ENCODE assay signal across 12 mouse cellular contexts in genomic region chrX:48031866-48032265, GRCm38 (mm10).
"Had no signal": no experiment of that assay in that cellular context is flagged by ENCODE, and none has a peak within 500 bp of the region (broad histone marks: within the 10 kb centered on the region; RNA-seq: fewer than 3 reads in every experiment).

No protein-coding gene starts in this region.

- DNase-seq: layer of hippocampus, adult 9-11 months; layer of hippocampus, postnatal 36 days; lung, adult 2 months; lung, postnatal 36 days; right cerebral cortex, adult 18-20 months; right cerebral cortex, postnatal 25 days; thymus, postnatal 36 days had no signal

- H3K27ac ChIP-seq: liver, embryonic 15.5 days; midbrain, embryonic 13.5 days; neural tube, embryonic 15.5 days had no signal

- H3K9me3 ChIP-seq: liver, embryonic 15.5 days; midbrain, embryonic 13.5 days; neural tube, embryonic 15.5 days had no signal

- H3K4me1 ChIP-seq: liver, embryonic 15.5 days had no signal

- H3K4me2 ChIP-seq: liver, embryonic 11.5 days; liver, embryonic 15.5 days; midbrain, embryonic 13.5 days; neural tube, embryonic 15.5 days had no signal

- ATAC-seq: intestine, embryonic 16.5 days; midbrain, embryonic 13.5 days had no signal

- H3K36me3 ChIP-seq: liver, embryonic 15.5 days; midbrain, embryonic 13.5 days; neural tube, embryonic 15.5 days had no signal

- H3K4me3 ChIP-seq: liver, embryonic 15.5 days; midbrain, embryonic 13.5 days; neural tube, embryonic 15.5 days had no signal

- H3K9ac ChIP-seq: liver, embryonic 15.5 days; midbrain, embryonic 13.5 days; neural tube, embryonic 15.5 days had no signal
